Mouse (Mus musculus) Muller cell, postnatal 12 days (primary cell): ENCODE measurements around the gene Pdzd7.

Experiments
- DNase-seq: peaks from one replicate; pipeline ENCODE4 v3.0.0-alpha.2; 2015; ENCODE audit errors: inconsistent ontology term

The Pdzd7 gene

DNA sequence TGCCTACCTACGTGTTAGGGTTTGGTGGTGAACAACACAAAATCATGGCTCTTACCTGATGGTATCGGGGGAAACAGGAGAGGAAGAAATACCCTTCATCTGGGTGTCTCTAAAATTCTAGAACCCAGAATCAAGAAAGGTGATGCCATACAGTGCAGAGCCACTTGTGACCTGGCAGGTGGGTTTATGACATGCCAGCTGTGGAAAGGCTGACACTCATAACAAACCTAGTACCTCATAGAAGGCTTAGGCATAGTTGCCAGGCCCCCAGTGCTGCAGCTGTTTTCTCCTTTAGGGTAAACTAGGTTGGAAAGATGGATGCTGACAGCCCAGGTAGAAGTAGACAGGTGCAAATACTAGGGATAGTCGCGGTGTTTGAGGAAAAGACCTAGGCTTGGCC lies 61.1 kb downstream of the Pdzd7 start:
- no peak for DNase-seq

DNA sequence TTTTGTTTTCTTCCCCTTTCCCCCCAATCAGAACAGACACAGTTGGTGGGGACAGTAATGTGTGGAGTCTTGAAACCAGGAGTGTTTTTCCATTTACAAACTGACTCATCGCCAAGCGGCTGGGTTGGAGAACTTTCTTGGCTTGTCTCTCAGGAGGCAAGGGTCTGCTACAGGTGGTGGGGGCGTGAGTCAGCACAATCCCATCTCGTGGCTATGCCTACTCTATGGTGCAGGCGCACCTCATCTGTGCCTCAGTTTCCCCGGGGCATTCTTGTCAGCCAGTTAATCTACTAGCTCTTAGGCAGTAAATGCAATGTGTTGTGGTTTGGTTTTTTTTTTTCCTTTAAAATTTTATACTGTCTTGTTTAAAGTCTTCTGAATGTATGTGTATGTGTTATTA lies 62.2 kb downstream of the Pdzd7 start:
- DNase-seq: no peak

DNA sequence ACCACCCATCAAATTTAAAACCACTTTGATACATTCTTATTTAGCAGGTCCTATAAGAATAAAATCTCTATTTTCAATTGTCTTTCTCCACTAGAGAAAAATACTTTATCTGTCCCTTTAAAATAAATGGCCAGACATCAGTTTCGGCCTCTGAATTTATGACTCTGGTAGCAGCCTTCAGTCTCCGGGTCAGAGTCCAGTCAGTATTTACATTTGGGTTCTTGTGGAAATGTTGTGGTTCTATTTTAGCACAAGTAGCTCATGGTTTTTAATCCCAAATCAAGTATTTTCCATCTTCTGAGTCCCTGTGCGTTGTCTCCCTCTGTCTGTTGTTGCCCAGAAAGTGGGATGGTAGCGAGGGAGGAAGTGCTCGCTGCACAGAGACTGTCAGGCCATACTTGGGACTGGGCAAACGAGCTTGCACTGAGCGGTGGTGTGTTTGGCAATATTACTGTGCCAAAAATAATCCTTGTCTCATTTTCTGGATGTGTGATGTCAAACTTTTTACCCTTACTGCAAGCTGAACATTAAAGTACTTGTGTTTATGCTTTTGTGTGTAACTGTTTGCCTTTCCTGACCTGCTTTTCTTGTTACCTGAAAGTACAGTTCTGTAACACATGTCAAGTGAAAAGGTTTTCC lies 62.9 kb downstream of the Pdzd7 start:
- DNase-seq: no peak

DNA sequence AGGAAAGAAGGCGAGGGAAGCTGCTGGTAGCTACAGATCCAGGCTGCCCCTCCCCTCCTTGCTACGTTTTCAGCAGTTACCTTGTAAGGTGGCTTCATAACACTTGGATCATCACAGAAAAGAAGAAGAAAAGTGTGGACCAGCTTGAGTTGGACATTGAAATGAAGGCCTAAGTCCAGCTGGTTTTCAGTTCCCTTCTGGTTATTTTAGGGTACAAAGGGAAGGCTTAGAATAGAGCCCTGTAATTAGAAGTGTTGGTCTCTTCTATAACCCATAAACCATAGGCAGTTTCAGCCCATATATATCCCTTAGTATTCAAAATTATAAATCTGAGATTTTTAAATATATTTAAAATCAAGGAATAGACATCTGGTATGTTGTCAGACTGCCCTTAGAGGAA lies 64.7 kb downstream of the Pdzd7 start:
- no peak for DNase-seq

DNA sequence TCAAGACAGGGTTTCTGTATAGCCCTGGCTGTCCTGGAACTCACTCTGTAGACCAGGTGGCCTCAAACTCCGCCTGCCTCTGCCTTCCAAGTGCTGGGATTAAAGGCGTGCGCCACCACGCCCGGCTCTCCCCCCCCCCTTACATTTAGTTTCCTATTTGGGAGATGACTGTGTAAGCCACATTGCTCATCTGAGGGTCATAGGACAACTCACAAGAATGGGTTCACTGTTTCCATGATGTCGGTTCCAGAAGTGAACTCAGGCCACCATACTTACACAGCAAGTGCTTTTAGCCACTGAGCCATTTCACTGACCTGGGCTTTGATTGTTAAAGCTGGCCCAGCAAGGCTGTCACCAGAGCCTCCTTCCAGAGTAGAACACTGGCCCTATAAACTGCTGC lies 68.4 kb downstream of the Pdzd7 start:
- no peak for DNase-seq
